Mouse (Mus musculus): ENCODE measurements around the gene Akr1a1.
A peak's percentile ranks its signal among the peaks of the same experiment; 100 is the strongest.

Gene Akr1a1

GRCm38 (mm10) chr4:116659474-116659873 is 8.0 kb upstream of the Akr1a1 start:
- DNase-seq (ENCODE audit: low read depth, low spot score) = no peak

- no peak for DNase-seq (ENCODE audit: low read depth, low spot score)
Observed at GRCm38 (mm10) chr4:116657971-116658370, 6.5 kb upstream of the Akr1a1 start.

GRCm38 (mm10) chr4:116655658-116656057 is 4.2 kb upstream of the Akr1a1 start:
- DNase-seq (ENCODE audit: low read depth, low spot score) = no peak

GRCm38 (mm10) chr4:116655100-116655499 is 3.6 kb upstream of the Akr1a1 start:
- peak; percentile 66 for DNase-seq (ENCODE audit: low read depth, low spot score)

- no peak for DNase-seq (ENCODE audit: low read depth, low spot score)
Observed at GRCm38 (mm10) chr4:116653228-116653627, 1.7 kb upstream of the Akr1a1 start.

GRCm38 (mm10) chr4:116651797-116652135 is 286 bp upstream of the Akr1a1 start:
- no peak for DNase-seq (ENCODE audit: low read depth, low spot score)

- no peak for DNase-seq (ENCODE audit: low read depth, low spot score)
Observed at GRCm38 (mm10) chr4:116650365-116650764, 1.1 kb downstream of the Akr1a1 start.

- DNase-seq (ENCODE audit: low read depth, low spot score) = no peak
Observed at GRCm38 (mm10) chr4:116649411-116649810, 2.1 kb downstream of the Akr1a1 start.

- DNase-seq (ENCODE audit: low read depth, low spot score) = no peak
Observed at GRCm38 (mm10) chr4:116645624-116646023, 5.9 kb downstream of the Akr1a1 start.

- DNase-seq (ENCODE audit: low read depth, low spot score) = peak; percentile 73
Observed at GRCm38 (mm10) chr4:116644326-116644725, 7.2 kb downstream of the Akr1a1 start.

GRCm38 (mm10) chr4:116642071-116642470 is 9.4 kb downstream of the Akr1a1 start:
- no peak for DNase-seq (ENCODE audit: low read depth, low spot score)

- DNase-seq (ENCODE audit: low read depth, low spot score) = no peak
Observed at GRCm38 (mm10) chr4:116638821-116639220, 12.7 kb downstream of the Akr1a1 start.

GRCm38 (mm10) chr4:116635197-116635596 is 16.3 kb downstream of the Akr1a1 start:
- DNase-seq (ENCODE audit: low read depth, low spot score) = no peak

- peak; percentile 93 for DNase-seq (ENCODE audit: low read depth, low spot score)
Observed at GRCm38 (mm10) chr4:116627722-116628662, 23.5 kb downstream of the Akr1a1 start, which contains the start of gene Nasp. Nasp (minus strand) TSS chr4:116627941.

- DNase-seq (ENCODE audit: low read depth, low spot score) = peak; percentile 92
Observed at GRCm38 (mm10) chr4:116627359-116627716, 24.1 kb downstream of the Akr1a1 start.

- peak; percentile 95 for DNase-seq (ENCODE audit: low read depth, low spot score)
Observed at GRCm38 (mm10) chr4:116626658-116627358, 24.7 kb downstream of the Akr1a1 start.

- DNase-seq (ENCODE audit: low read depth, low spot score) = no peak
Observed at GRCm38 (mm10) chr4:116624831-116625230, 26.6 kb downstream of the Akr1a1 start.

GRCm38 (mm10) chr4:116615237-116615636 is 36.2 kb downstream of the Akr1a1 start:
- DNase-seq (ENCODE audit: low read depth, low spot score) = no peak

GRCm38 (mm10) chr4:116612621-116613020 is 38.9 kb downstream of the Akr1a1 start:
- DNase-seq (ENCODE audit: low read depth, low spot score) = peak; percentile 53

GRCm38 (mm10) chr4:116596978-116597881 is 54.2 kb downstream of the Akr1a1 start:
- DNase-seq (ENCODE audit: low read depth, low spot score) = peak; percentile 97

- DNase-seq (ENCODE audit: low read depth, low spot score) = no peak
Observed at GRCm38 (mm10) chr4:116596379-116596778, 55.1 kb downstream of the Akr1a1 start, which contains the start of gene Ccdc17. Ccdc17 (plus strand) TSS chr4:116596654.

GRCm38 (mm10) chr4:116595793-116596192 is 55.7 kb downstream of the Akr1a1 start:
- peak; percentile 30 for DNase-seq (ENCODE audit: low read depth, low spot score)
